Mouse (Mus musculus) thymus, adult 2 months (tissue): ENCODE measurements around the gene Ankrd22. TPM values are rescaled to one million over a fixed set of nuclear protein-coding genes. Genes with fewer than 3 reads are reported as not detected.
A peak's percentile ranks its signal among the peaks of the same experiment; 100 is the strongest.

Source experiments
- DNase-seq: peaks from one replicate; pipeline ENCODE4 v3.0.0; 2021
- H3K27ac ChIP-seq: fragments of 200-500 bp; 2 replicates; pipeline ENCODE4 v1.5.1; 2012; ENCODE audit warnings: low read length, control low read depth; ENCODE audit not compliant: control insufficient read depth, insufficient read depth
- H3K27me3 ChIP-seq: fragments of 200-500 bp; 2 replicates; pipeline ENCODE4 v1.6.1; 2012; ENCODE audit warnings: mild to moderate bottlenecking, low read length, moderate library complexity, mixed read lengths; ENCODE audit not compliant: control insufficient read depth, insufficient read depth
- H3K36me3 ChIP-seq: fragments of 200-500 bp; 2 replicates; pipeline ENCODE4 v1.6.1; 2012; ENCODE audit warnings: mild to moderate bottlenecking, low read length, moderate library complexity; ENCODE audit not compliant: control insufficient read depth, insufficient read depth
- H3K4me1 ChIP-seq: fragments of 200-500 bp; replicated peaks from 2 replicates; pipeline ENCODE4 v1.6.1; 2012; ENCODE audit warnings: low read length; ENCODE audit not compliant: control insufficient read depth, insufficient read depth
- H3K4me3 ChIP-seq: fragments of 200-500 bp; 2 replicates; pipeline ENCODE4 v1.5.1; 2012; ENCODE audit warnings: mild to moderate bottlenecking, low read length, control low read depth, moderate library complexity; ENCODE audit not compliant: control insufficient read depth, insufficient read depth
- CTCF ChIP-seq: fragments of 200-500 bp; IDR thresholded peaks from 2 replicates; pipeline ENCODE4 v1.5.1; 2012; ENCODE audit warnings: mild to moderate bottlenecking, control low read depth, low read length, moderate library complexity, borderline replicate concordance; ENCODE audit not compliant: control insufficient read depth, poor library complexity, insufficient read depth; ENCODE audit errors: extremely low read depth
- POLR2A ChIP-seq: fragments of 200-500 bp; IDR thresholded peaks from 2 replicates; pipeline ENCODE4 v1.6.1; 2012; ENCODE audit warnings: mild to moderate bottlenecking, low read length, control low read depth, moderate library complexity; ENCODE audit not compliant: control insufficient read depth, poor library complexity, insufficient read depth; ENCODE audit errors: extremely low read depth
- WGBS: fragments of 180-500 bp; shearing (Covaris S2); methylation state at CpG from one replicate; pipeline ENCODE4 v1.1.7; 2018; 5-methylcytosine and 5-hydroxymethylcytosine counted together
- polyA plus RNA-seq: library from polyadenylated mRNA; depleted of rRNA; stranded (reverse); fragments of >200 nt; gene quantifications from 2 replicates; pipeline ENCODE4 v1.2.3, GENCODE M21; 2012

Gene Ankrd22
- polyA plus RNA-seq, 1 experiment = 0.62 TPM

- no peak for DNase-seq
- TF ChIP-seq CTCF = no peak
- peaks cover 23% of the 10 kb centered on the region for H3K4me1 ChIP-seq
- no peaks in the 10 kb centered on the region for H3K27me3 ChIP-seq
- no peak overlapping the region for H3K4me3 ChIP-seq
- H3K36me3 ChIP-seq = no peaks in the 10 kb centered on the region
- H3K27ac ChIP-seq = peak overlapping the region; percentile 57
Observed at GRCm38 (mm10) chr19:34169121-34169520, 3.3 kb upstream of the Ankrd22 start.

GRCm38 (mm10) chr19:34167896-34168661 is 2.2 kb upstream of the Ankrd22 start:
- WGBS = 3% methylated on average over 7 of the region's 7 CpGs
- TF ChIP-seq POLR2A (no peak), CTCF (no peak)
- Histone ChIP-seq H3K4me3 (no peak overlapping the region), H3K27ac (peak overlapping the region; percentile 98), H3K27me3 (no peaks in the 10 kb centered on the region), H3K36me3 (no peaks in the 10 kb centered on the region), H3K4me1 (peaks cover 21% of the 10 kb centered on the region)
- DNase-seq = peak; percentile 37

- no peak for TF ChIP-seq POLR2A
- TF ChIP-seq CTCF = no peak
- peak overlapping the region; percentile 29; the same call in 1 of the 2 replicates for H3K27ac ChIP-seq
- H3K27me3 ChIP-seq = no peaks in the 10 kb centered on the region
- no peak overlapping the region for H3K4me3 ChIP-seq
- peaks cover 28% of the 10 kb centered on the region for H3K4me1 ChIP-seq
- no peak for DNase-seq
- H3K36me3 ChIP-seq = no peaks in the 10 kb centered on the region
- WGBS = 52% methylated on average over 4 of the region's 4 CpGs
Observed at GRCm38 (mm10) chr19:34166386-34166785, 533 bp upstream of the Ankrd22 start.

- DNase-seq = no peak
- Histone ChIP-seq H3K36me3 (no peaks in the 10 kb centered on the region), H3K4me3 (no peak overlapping the region), H3K4me1 (peaks cover 23% of the 10 kb centered on the region), H3K27me3 (no peaks in the 10 kb centered on the region), H3K27ac (peak overlapping the region; percentile 67)
- TF ChIP-seq POLR2A (no peak), CTCF (no peak)
- WGBS = 23% methylated on average over 5 of the region's 5 CpGs
Observed at GRCm38 (mm10) chr19:34162693-34163092, 3.2 kb downstream of the Ankrd22 start.

- WGBS = 88% methylated on average over 6 of the region's 6 CpGs
Observed at GRCm38 (mm10) chr19:34153263-34154144, 12.3 kb downstream of the Ankrd22 start.

GRCm38 (mm10) chr19:34151909-34152308 is 13.9 kb downstream of the Ankrd22 start:
- DNase-seq = peak; percentile 60
- no peaks in the 10 kb centered on the region for H3K27me3 ChIP-seq
- no peak overlapping the region for H3K27ac ChIP-seq
- WGBS = 79% methylated on average over 1 of the region's 1 CpGs
- H3K36me3 ChIP-seq = no peaks in the 10 kb centered on the region
- H3K4me3 ChIP-seq = no peak overlapping the region
- TF ChIP-seq CTCF = no peak
- no peak for TF ChIP-seq POLR2A
- peaks cover 6% of the 10 kb centered on the region for H3K4me1 ChIP-seq

More at GRCm38 (mm10) chr19:34153263-34154144, 12.3 kb downstream of the Ankrd22 start:
- H3K4me3 ChIP-seq = no peak overlapping the region
- no peak overlapping the region for H3K27ac ChIP-seq
- no peaks in the 10 kb centered on the region for H3K27me3 ChIP-seq
- DNase-seq = no peak
- TF ChIP-seq POLR2A (no peak), CTCF (no peak)
- H3K36me3 ChIP-seq = no peaks in the 10 kb centered on the region
- H3K4me1 ChIP-seq = peaks cover 6% of the 10 kb centered on the region

GRCm38 (mm10) chr19:34148421-34148820 is 17.4 kb downstream of the Ankrd22 start:
- WGBS = 64% methylated on average over 4 of the region's 4 CpGs
- Histone ChIP-seq H3K4me1 (peaks cover 6% of the 10 kb centered on the region), H3K27me3 (no peaks in the 10 kb centered on the region), H3K27ac (no peak overlapping the region), H3K36me3 (no peaks in the 10 kb centered on the region), H3K4me3 (no peak overlapping the region)
- TF ChIP-seq POLR2A (no peak), CTCF (no peak)
- DNase-seq = no peak
